Mouse (Mus musculus): ENCODE data around the gene Rnpep. TPM values are rescaled to one million over a fixed set of nuclear protein-coding genes. Genes with fewer than 3 reads are reported as not detected.

Rnpep gene
- 63.4 and 70.0 TPM in 2 replicates for polyA plus RNA-seq (2016; fragmentation: Nextera tagmentation; extraction: Ambion mirVana)

GRCm38 (mm10) chr1:135283826-135284291 is at the start of gene Rnpep:
Gene Rnpep, minus strand, starts transcription at chr1:135284084.
- Histone ChIP-seq H3K9me3 (no peaks in the 10 kb centered on the region), H3K36me3 (peaks cover 8% of the 10 kb centered on the region; the same call in 1 of the 2 replicates), H3K4me3 (peak within 1 kb of the TSS; percentile 87), H3K27ac (peak within 1 kb of the TSS; percentile 92), H3K27me3 (ENCODE audit: insufficient read depth, poor library complexity, severe bottlenecking) (no peaks in the 10 kb centered on the region), H3K4me1 (peaks cover 14% of the 10 kb centered on the region)
- DNase-seq (ENCODE audit: low spot score), result peak; percentile 85
- WGBS, result under 1% methylated on average over 39 of the region's 39 CpGs

- Histone ChIP-seq H3K4me1 (peaks cover 60% of the 10 kb centered on the region), H3K27ac (0 out of 2 replicates have a peak overlapping the region, but pooled peaks have one; percentile 42), H3K36me3 (no peaks in the 10 kb centered on the region), H3K9me3 (no peaks in the 10 kb centered on the region), H3K4me3 (no peak overlapping the region), H3K27me3 (ENCODE audit: insufficient read depth, poor library complexity, severe bottlenecking) (no peaks in the 10 kb centered on the region)
- no peak for DNase-seq (ENCODE audit: low spot score)
- WGBS, result 51% methylated on average over 6 of the region's 6 CpGs
Measured at GRCm38 (mm10) chr1:135330578-135330977, 46.7 kb upstream of the Rnpep start.

GRCm38 (mm10) chr1:135328368-135328767 is 44.5 kb upstream of the Rnpep start:
- H3K4me1 ChIP-seq, result peaks cover 73% of the 10 kb centered on the region
- H3K9me3 ChIP-seq, result no peaks in the 10 kb centered on the region
- no peak overlapping the region for H3K4me3 ChIP-seq
- H3K27me3 ChIP-seq (ENCODE audit: insufficient read depth, poor library complexity, severe bottlenecking), result peaks cover 5% of the 10 kb centered on the region; the same call in 1 of the 2 replicates
- H3K27ac ChIP-seq, result no peak overlapping the region; the same call in 1 of the 2 replicates
- 70% methylated on average over 5 of the region's 5 CpGs for WGBS
- H3K36me3 ChIP-seq, result no peaks in the 10 kb centered on the region
- no peak for DNase-seq (ENCODE audit: low spot score)

GRCm38 (mm10) chr1:135325934-135326333 is 42.0 kb upstream of the Rnpep start:
- Histone ChIP-seq H3K27me3 (ENCODE audit: insufficient read depth, poor library complexity, severe bottlenecking) (peaks cover 5% of the 10 kb centered on the region), H3K4me3 (peak overlapping the region; percentile 57), H3K4me1 (peaks cover 63% of the 10 kb centered on the region), H3K27ac (peak overlapping the region; percentile 79; the same call in 1 of the 2 replicates), H3K9me3 (no peaks in the 10 kb centered on the region), H3K36me3 (no peaks in the 10 kb centered on the region)
- 74% methylated on average over 2 of the region's 2 CpGs for WGBS
- DNase-seq (ENCODE audit: low spot score), result no peak

GRCm38 (mm10) chr1:135324571-135324970 is 40.7 kb upstream of the Rnpep start, which contains the start of gene Lmod1:
Gene Lmod1, plus strand, starts transcription at chr1:135324807.
- no peaks in the 10 kb centered on the region for H3K9me3 ChIP-seq
- DNase-seq (ENCODE audit: low spot score), result peak; percentile 90
- H3K27ac ChIP-seq, result peak within 1 kb of the TSS; percentile 79
- H3K4me3 ChIP-seq, result peak within 1 kb of the TSS; percentile 57
- H3K27me3 ChIP-seq (ENCODE audit: insufficient read depth, poor library complexity, severe bottlenecking), result peaks cover 13% of the 10 kb centered on the region
- peaks cover 50% of the 10 kb centered on the region for H3K4me1 ChIP-seq
- 11% methylated on average over 8 of the region's 8 CpGs for WGBS
- H3K36me3 ChIP-seq, result no peaks in the 10 kb centered on the region

- whole genome bisulfite sequencing, result 79% methylated on average over 7 of the region's 7 CpGs
- Histone ChIP-seq H3K27ac (peak overlapping the region; percentile 1; the same call in 1 of the 2 replicates), H3K27me3 (ENCODE audit: insufficient read depth, poor library complexity, severe bottlenecking) (peaks cover 13% of the 10 kb centered on the region), H3K4me1 (peaks cover 42% of the 10 kb centered on the region), H3K9me3 (no peaks in the 10 kb centered on the region), H3K36me3 (no peaks in the 10 kb centered on the region), H3K4me3 (no peak overlapping the region)
- no peak for DNase-seq (ENCODE audit: low spot score)
Measured at GRCm38 (mm10) chr1:135323367-135323901, 39.5 kb upstream of the Rnpep start.

- peaks cover 23% of the 10 kb centered on the region for H3K4me1 ChIP-seq
- peaks cover 20% of the 10 kb centered on the region for H3K36me3 ChIP-seq
- peak; percentile 99 for DNase-seq (ENCODE audit: low spot score)
- no peaks in the 10 kb centered on the region for H3K9me3 ChIP-seq
- peak within 1 kb of the TSS; percentile 87 for H3K4me3 ChIP-seq
- peak within 1 kb of the TSS; percentile 98 for H3K27ac ChIP-seq
- 0% methylated on average over 51 of the region's 51 CpGs for WGBS
- H3K27me3 ChIP-seq (ENCODE audit: insufficient read depth, poor library complexity, severe bottlenecking), result no peaks in the 10 kb centered on the region
Measured at GRCm38 (mm10) chr1:135313284-135314031, 29.6 kb upstream of the Rnpep start, which contains the start of gene Timm17a. Gene Timm17a, minus strand, starts transcription at chr1:135313778.

- Histone ChIP-seq H3K9me3 (no peaks in the 10 kb centered on the region), H3K27me3 (ENCODE audit: insufficient read depth, poor library complexity, severe bottlenecking) (no peaks in the 10 kb centered on the region), H3K27ac (peak overlapping the region; percentile 98; the same call in 1 of the 2 replicates), H3K36me3 (peaks cover 32% of the 10 kb centered on the region), H3K4me3 (peak overlapping the region; percentile 87), H3K4me1 (peaks cover 23% of the 10 kb centered on the region)
- no peak for DNase-seq (ENCODE audit: low spot score)
- 77% methylated on average over 4 of the region's 4 CpGs for WGBS
Measured at GRCm38 (mm10) chr1:135312201-135312600, 28.3 kb upstream of the Rnpep start.

GRCm38 (mm10) chr1:135311356-135311755 is 27.5 kb upstream of the Rnpep start:
- no peak overlapping the region for H3K4me3 ChIP-seq
- no peak for DNase-seq (ENCODE audit: low spot score)
- H3K4me1 ChIP-seq, result peaks cover 23% of the 10 kb centered on the region
- peaks cover 41% of the 10 kb centered on the region for H3K36me3 ChIP-seq
- no peaks in the 10 kb centered on the region for H3K9me3 ChIP-seq
- 71% methylated on average over 6 of the region's 6 CpGs for whole genome bisulfite sequencing
- H3K27ac ChIP-seq, result no peak overlapping the region
- no peaks in the 10 kb centered on the region for H3K27me3 ChIP-seq (ENCODE audit: insufficient read depth, poor library complexity, severe bottlenecking)

- WGBS, result 84% methylated on average over 5 of the region's 5 CpGs
- no peaks in the 10 kb centered on the region for H3K9me3 ChIP-seq
- no peak for DNase-seq (ENCODE audit: low spot score)
- no peaks in the 10 kb centered on the region for H3K27me3 ChIP-seq (ENCODE audit: insufficient read depth, poor library complexity, severe bottlenecking)
- peaks cover 27% of the 10 kb centered on the region for H3K36me3 ChIP-seq
- no peak overlapping the region for H3K4me3 ChIP-seq
- H3K27ac ChIP-seq, result no peak overlapping the region
- peaks cover 5% of the 10 kb centered on the region; the same call in 1 of the 2 replicates for H3K4me1 ChIP-seq
Measured at GRCm38 (mm10) chr1:135290908-135291307, 7.0 kb upstream of the Rnpep start.

GRCm38 (mm10) chr1:135286311-135286710 is 2.4 kb upstream of the Rnpep start:
- no peaks in the 10 kb centered on the region for H3K9me3 ChIP-seq
- WGBS, result 36% methylated on average over 2 of the region's 2 CpGs
- DNase-seq (ENCODE audit: low spot score), result no peak

GRCm38 (mm10) chr1:135283287-135283825 is 528 bp downstream of the Rnpep start:
- peak overlapping the region; percentile 87 for H3K4me3 ChIP-seq
- H3K36me3 ChIP-seq, result peaks cover 13% of the 10 kb centered on the region; the same call in 1 of the 2 replicates
- H3K27ac ChIP-seq, result peak overlapping the region; percentile 92
- under 1% methylated on average over 48 of the region's 48 CpGs for WGBS
- H3K27me3 ChIP-seq (ENCODE audit: insufficient read depth, poor library complexity, severe bottlenecking), result no peaks in the 10 kb centered on the region
- no peaks in the 10 kb centered on the region for H3K9me3 ChIP-seq
- DNase-seq (ENCODE audit: low spot score), result peak; percentile 78
- peaks cover 14% of the 10 kb centered on the region for H3K4me1 ChIP-seq

More at GRCm38 (mm10) chr1:135286311-135286710, 2.4 kb upstream of the Rnpep start:
- Histone ChIP-seq H3K27me3 (ENCODE audit: insufficient read depth, poor library complexity, severe bottlenecking) (no peaks in the 10 kb centered on the region), H3K4me3 (no peak overlapping the region), H3K4me1 (peaks cover 14% of the 10 kb centered on the region), H3K36me3 (no peaks in the 10 kb centered on the region), H3K27ac (no peak overlapping the region)

Measured in heart, embryonic 10.5 days (tissue).